Mouse (Mus musculus) urinary bladder, adult 2 months (tissue): ENCODE data around the gene Thegl. TPM values are rescaled to one million over a fixed set of nuclear protein-coding genes. Genes with fewer than 3 reads are reported as not detected.
"Not testable (repeated sequence)": the region's sequence is repeated elsewhere in the genome, so short reads cannot be mapped to it uniquely, and the experiment has no call there.

ENCODE experiments used
- DNase-seq: peaks from one replicate; pipeline ENCODE4 v3.0.0; 2022; ENCODE audit warnings: low spot score
- polyA plus RNA-seq: library from polyadenylated mRNA; depleted of rRNA; stranded (reverse); fragments of >200 nt; gene quantifications from 2 replicates; pipeline ENCODE4 v1.2.3, GENCODE M21; 2012; rRNA removed

Thegl gene
- not detected in 2 replicates for polyA plus RNA-seq

DNA sequence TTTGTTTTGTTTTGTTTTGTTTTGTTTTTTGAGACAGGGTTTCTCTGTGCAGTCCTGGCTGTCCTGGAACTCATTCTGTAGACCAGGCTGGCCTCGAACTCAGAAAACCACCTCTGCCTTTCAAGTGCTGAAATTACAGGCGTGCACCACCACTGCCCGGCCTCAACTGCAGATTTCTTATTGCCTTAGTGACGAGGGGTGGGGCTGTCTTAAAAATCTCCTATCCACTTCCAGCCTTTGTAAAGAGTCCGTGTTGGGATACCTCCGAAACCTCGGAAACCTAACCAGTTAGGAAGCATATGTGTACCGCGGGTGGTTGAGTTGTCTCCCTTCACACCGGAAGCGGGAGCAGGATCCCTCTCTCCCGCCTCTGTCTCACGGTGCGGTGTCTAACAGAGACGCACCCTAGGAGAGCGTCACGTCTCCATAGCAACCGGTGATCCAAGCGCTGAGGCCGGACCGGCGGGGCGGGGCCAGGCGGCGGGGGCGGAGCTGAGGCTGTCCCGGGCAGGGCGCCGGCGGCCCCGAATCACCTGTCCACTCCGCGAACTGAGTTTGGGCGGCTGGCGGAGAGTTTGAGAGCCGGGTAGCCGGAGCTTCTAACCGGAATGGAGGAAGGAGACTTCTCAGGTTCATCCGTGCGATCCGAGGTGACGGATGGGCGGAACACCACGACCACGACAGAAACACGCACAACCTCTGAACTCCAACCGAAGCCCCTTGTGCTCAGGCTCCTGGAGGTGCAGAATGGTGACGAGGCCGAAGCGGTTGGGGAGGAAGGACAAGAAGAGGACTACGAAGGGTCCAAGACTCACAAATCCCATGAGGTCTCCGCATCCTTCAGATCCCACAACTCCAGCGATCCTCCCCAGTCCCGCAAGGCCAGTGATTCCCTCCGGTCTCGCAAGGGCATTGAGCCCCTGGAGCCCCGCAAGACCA lies at the start of gene Thegl:
Gene Thegl (plus strand): TSS at position 480 of the 939 bp plus-strand sequence.
- peak; percentile 52 for DNase-seq

DNA sequence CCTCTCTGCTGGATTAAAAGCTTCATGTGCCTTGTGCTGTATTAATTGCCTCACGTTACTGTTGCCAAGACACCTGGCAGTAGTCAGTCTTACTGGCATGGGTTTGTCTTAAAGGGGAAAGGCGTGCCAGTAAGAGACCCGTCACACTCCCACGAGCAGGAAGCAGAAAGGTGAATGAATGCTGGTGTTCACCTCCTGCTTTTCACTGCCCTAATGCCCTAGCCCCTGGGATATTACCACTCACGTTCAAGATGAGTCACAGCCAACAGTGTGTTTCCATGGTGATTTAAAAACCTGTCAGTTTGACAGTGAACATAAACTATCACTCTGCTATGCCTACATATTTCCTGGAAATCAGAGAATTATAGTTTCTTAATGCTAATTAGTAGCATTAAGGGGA lies 46.6 kb upstream of the Thegl start:
- no peak for DNase-seq

GRCm38 (mm10) chr5:76971115-76971514 lies 44.7 kb upstream of the Thegl start:
- not testable (repeated sequence) for DNase-seq

- no peak for DNase-seq
Measured at GRCm38 (mm10) chr5:76973488-76973887, 42.3 kb upstream of the Thegl start.

DNA sequence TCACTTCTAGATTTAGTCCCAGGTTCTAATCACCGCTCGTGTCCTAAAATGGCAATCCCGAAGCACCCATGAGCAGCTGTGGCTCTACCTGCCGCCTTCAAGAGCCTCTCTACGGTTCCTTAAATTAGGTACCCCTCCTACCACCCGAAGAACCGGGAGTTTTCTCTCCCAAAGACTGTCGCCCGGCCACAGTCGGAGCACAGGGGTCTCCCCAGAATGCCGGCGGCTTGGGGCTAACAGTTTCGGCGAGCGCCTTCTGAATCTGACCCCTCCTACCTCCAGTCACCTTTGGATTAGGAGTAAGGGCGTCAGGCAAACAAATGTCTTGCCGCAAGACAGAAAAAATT lies 41.6 kb upstream of the Thegl start:
- DNase-seq = no peak

DNA sequence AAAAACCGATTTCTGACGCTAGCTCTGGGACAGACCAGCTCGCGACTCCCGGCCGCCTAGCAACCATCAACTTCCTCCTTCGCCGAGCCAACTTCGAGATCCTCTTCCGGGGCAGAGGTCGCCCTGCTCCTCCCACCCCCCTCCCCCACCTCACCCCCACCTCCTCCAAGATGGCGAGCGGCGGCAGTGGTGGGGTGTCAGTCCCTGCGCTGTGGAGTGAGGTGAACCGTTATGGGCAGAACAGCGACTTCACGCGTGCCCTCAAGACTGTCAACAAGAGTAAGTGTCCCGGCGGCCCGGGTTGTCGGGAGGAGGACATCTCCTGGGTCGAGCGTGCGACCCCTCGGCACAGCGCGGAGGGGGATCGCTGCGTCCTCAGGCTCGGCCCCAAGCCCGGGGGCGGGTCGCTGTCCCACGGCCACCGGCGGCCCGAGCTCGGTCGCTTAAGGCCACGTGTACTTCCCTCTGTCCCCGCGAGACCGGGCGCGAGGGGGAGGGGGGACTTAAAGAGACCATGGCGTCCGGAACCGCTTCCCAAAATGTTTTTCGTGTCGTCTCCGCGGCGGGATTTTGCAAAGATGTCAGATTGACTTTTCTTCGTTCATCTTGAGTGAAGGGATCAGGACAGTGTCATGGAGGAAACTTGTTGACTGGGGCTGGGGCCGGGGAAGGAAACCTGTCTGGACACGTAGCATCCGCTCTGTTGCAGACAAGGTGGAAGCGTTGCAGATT lies 41.1 kb upstream of the Thegl start, which contains the start of gene Srp72:
Gene Srp72 (plus strand): TSS at position 130 of the 732 bp plus-strand sequence.
- DNase-seq = peak; percentile 72

- DNase-seq = no peak
Measured at GRCm38 (mm10) chr5:76975736-76976135, 40.1 kb upstream of the Thegl start.

GRCm38 (mm10) chr5:76984015-76984414 lies 31.8 kb upstream of the Thegl start:
- DNase-seq = no peak

GRCm38 (mm10) chr5:76990789-76991188 lies 25.0 kb upstream of the Thegl start:
- DNase-seq = no peak

- no peak for DNase-seq
Measured at GRCm38 (mm10) chr5:76993174-76993814, 22.5 kb upstream of the Thegl start.

DNA sequence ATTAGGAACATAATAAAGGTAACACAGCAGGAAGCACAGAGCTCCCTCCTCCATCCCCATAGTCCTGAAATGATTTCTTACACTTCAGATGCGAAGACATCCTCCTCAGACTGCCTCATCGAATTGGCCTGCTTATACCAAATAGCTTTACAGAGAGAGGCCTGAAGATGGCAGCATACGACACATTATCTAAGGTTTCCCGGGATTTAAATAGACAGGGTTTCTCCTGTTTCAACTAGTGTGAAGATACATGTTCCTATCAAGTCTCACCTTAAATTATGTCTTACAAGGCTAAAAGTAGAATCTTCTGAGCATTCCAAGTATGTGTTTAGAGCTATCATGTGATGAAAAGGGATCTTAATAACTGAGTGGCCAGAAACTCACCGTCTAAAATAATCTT lies 17.4 kb upstream of the Thegl start:
- no peak for DNase-seq

- DNase-seq = no peak
Measured at GRCm38 (mm10) chr5:77001192-77001591, 14.6 kb upstream of the Thegl start.

DNA sequence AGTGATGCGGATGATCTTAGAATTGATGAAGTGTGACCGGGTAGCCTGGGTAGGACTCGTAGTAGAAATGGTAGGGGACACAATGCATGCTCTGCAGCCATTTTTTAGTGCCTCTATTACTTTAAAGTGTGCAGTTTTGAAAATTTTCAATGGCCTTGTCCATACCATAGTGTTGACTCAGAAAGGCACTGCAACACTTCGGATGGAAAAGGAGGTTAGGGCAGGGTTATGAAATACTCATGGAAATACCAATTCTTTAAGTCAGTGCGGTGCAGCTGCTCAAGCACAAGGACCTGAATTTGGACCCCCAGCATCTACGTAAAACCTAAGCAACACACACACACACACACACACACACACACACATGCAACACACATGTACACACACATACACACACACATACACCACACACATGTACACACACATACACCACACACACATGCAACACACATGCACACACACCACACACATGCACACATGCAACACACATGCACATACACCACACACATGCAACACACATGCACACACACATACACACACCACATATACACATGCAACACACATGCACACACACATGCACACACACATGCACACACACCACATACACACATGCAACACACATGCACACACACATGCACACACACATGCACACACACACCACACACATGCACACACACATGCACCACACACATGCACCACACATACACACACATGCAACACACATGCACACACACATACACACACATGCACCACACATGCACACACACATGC lies 11.6 kb upstream of the Thegl start, which contains the start of gene Arl9:
Gene Arl9 (plus strand): TSS at position 5 of the 771 bp plus-strand sequence.
- DNase-seq = no peak

DNA sequence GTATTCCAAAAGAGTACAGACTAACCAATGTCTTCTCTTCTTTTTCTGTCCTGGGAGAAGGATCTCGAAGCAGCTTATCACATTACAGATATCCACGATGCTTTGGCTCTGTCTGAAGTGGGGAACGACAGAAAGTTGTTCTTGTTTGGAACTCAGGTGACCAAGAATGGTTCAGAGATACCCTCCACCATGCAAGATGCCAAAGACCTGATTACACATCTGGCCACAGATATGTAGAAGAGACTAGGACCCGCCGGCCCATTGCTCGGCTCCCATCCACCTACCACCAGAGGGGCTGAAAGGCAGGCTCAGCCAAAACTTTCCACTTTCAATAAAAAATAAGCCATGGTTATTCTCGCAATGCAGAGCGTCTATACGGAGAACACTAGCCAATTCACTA lies 5.5 kb upstream of the Thegl start:
- DNase-seq = no peak

- no peak for DNase-seq
Measured at GRCm38 (mm10) chr5:77011082-77011481, 4.7 kb upstream of the Thegl start.

GRCm38 (mm10) chr5:77013171-77013570 lies 2.7 kb upstream of the Thegl start:
- no peak for DNase-seq

- DNase-seq = no peak
Measured at GRCm38 (mm10) chr5:77028034-77028433, 12.2 kb downstream of the Thegl start.

- DNase-seq = no peak
Measured at GRCm38 (mm10) chr5:77029735-77030134, 13.9 kb downstream of the Thegl start.

GRCm38 (mm10) chr5:77035101-77035500 lies 19.3 kb downstream of the Thegl start:
- not testable (repeated sequence) for DNase-seq

DNA sequence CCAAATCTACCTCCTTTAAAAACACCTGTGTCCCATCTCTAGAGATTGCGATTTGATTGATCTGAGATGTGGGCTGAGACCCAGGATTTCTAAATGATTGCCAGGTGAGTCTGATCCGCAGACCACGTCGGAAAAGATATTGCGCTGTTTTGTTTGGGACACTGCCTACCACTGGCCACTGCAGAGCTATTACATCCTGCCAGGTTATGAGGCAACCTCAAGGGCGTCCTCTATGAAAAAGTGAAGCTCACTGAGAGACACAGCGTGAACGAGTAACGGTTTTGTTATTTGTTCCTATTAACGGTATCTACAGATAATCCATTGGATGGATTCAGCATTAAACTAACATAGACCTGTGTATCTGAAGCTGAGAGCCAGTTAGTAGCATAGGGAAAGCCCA lies 22.6 kb downstream of the Thegl start:
- DNase-seq = no peak

- DNase-seq = no peak
Measured at GRCm38 (mm10) chr5:77039391-77039790, 23.6 kb downstream of the Thegl start.
